Mouse (Mus musculus) myocyte (in vitro differentiated cells): ENCODE data around the gene Tex14.

Experiments
- MYOD1 ChIP-seq, 3 experiments: IDR thresholded peaks; one replicate each; pipeline ENCODE4 v1.6.1; 2011; ENCODE audit warnings: control low read depth in 2 of 3, low read depth in 2 of 3, mild to moderate bottlenecking in 2 of 3, moderate library complexity in 1 of 3; ENCODE audit not compliant: insufficient read length in 2 of 3, control insufficient read depth in 1 of 3
- MYOG ChIP-seq, 3 experiments: IDR thresholded peaks; one replicate each; pipeline ENCODE4 v1.6.1; 2011; ENCODE audit warnings: control low read depth in 2 of 3, low read depth in 2 of 3, mild to moderate bottlenecking in 2 of 3; ENCODE audit not compliant: insufficient read length in 2 of 3, control insufficient read depth in 1 of 3, insufficient read depth in 1 of 3
- POLR2A ChIP-seq: IDR thresholded peaks from one replicate; pipeline ENCODE4 v1.6.1; 2011; ENCODE audit warnings: low read depth, mild to moderate bottlenecking, control low read depth, moderate library complexity; ENCODE audit not compliant: insufficient read length
- TCF12 ChIP-seq: IDR thresholded peaks from one replicate; pipeline ENCODE4 v1.6.1; 2011; ENCODE audit warnings: mild to moderate bottlenecking, control low read depth; ENCODE audit not compliant: poor library complexity, insufficient read depth, severe bottlenecking

DNA sequence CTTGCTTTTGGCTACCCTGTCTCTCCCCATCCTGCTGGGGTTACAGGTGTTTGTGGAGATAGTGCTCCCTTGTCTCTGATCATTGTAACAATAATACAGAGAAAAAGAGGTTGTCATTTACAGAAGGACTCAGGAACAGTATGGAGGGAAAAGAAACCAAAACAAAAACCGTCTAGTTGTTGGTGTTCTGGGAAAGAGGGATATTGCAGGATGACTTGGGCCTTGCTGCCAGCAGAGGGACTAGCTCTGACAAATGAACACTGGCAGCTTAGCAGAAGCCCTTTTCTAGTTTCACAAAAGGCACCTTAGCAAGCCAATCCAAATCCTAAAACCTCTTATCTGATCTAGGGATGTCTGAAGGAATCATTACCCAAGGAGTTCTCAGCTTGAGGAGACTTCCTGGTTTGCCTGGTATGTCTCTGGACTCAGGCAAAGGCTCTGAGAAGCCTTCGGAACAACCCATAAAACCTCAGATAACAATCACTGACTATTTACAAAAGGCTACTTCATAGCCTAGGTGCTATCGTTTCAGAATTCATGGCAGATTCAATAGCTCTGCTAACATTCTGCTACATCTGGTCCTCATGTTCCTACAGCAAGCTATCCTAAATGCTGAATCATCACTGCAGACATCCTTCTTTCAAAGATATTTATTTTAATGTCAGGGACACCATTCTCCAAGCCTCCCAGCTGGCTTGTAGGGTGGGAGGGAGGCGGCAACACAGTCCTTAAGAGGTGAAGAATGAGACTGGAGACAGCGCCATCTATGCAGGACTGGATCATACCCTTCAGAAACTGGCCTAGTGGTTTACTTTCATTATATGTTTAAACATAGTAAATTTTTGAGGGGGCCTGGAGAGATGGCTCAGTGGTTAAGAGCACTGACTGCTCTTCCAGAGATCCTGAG is 31.7 kb downstream of the Tex14 start:
- no peak for TF ChIP-seq MYOD1 (IDR thresholded peaks at IDR 0.05; ENCODE audit: control insufficient read depth in 1 of 3, insufficient read length in 2 of 3, low read depth in 2 of 3)
- no peak for TF ChIP-seq POLR2A
- no peak for TF ChIP-seq TCF12
- TF ChIP-seq MYOG (IDR thresholded peaks at IDR 0.05; ENCODE audit: control insufficient read depth in 1 of 3, insufficient read depth in 1 of 3, insufficient read length in 2 of 3, low read depth in 2 of 3), result no peak
